Mouse (Mus musculus): ENCODE data around the gene Nsmce1. TPM values are rescaled to one million over a fixed set of nuclear protein-coding genes. Genes with fewer than 3 reads are reported as not detected.
A peak's percentile ranks its signal among the peaks of the same experiment; 100 is the strongest.

The Nsmce1 gene
- total and polyA plus RNA-seq, 2 experiments from 2014 or later = 27.8 to 88.6 TPM

GRCm38 (mm10) chr7:125482886-125483285 lies 8.5 kb downstream of the Nsmce1 start:
- no peak overlapping the region for H3K4me2 ChIP-seq (ENCODE audit: low read depth, low read length)
- WGBS = 39% methylated on average over 2 of the region's 2 CpGs
- no peak overlapping the region for H3K9ac ChIP-seq (replicated peaks; ENCODE audit: low read length)
- peaks cover 5% of the 10 kb centered on the region; the same call in 1 of the 2 replicates for H3K36me3 ChIP-seq (ENCODE audit: insufficient read depth, low read length)
- H3K9me3 ChIP-seq (ENCODE audit: low read length) = no peaks in the 10 kb centered on the region
- no peaks in the 10 kb centered on the region for H3K4me1 ChIP-seq (ENCODE audit: insufficient read depth, low read length)
- ATAC-seq = no peak
- TF ChIP-seq CTCF (IDR thresholded peaks at IDR 0.05; ENCODE audit: low read depth) = no peak
- H3K27me3 ChIP-seq (ENCODE audit: insufficient read depth, low read length) = no peaks in the 10 kb centered on the region
- no peak overlapping the region for H3K4me3 ChIP-seq (ENCODE audit: low read length)
- DNase-seq (ENCODE audit: low spot score) = no peak
- H3K27ac ChIP-seq = no peak overlapping the region

DNA sequence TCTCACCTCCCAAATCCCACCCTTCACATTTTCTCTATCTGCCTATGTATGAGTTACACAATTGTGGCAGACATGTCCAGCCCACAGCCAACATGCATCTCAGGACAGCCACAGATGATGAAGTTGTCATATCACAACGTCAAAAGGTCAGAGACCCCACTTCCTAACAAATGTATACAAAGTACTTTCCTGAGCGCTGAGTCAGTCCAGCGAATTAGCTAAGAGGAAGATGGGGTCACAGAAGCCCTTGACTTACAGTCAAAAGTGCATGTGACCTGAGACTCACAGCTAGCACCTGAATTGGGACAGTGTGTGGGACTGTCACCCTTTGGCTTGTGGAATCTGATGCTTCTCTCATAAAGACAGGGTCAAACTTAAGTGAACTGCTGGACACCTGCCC lies 9.1 kb downstream of the Nsmce1 start:
- Histone ChIP-seq H3K9ac (replicated peaks; ENCODE audit: low read length) (no peak overlapping the region), H3K4me1 (ENCODE audit: insufficient read depth, low read length) (no peaks in the 10 kb centered on the region), H3K9me3 (ENCODE audit: low read length) (no peaks in the 10 kb centered on the region), H3K4me3 (ENCODE audit: low read length) (no peak overlapping the region), H3K36me3 (ENCODE audit: insufficient read depth, low read length) (peaks cover 5% of the 10 kb centered on the region; the same call in 1 of the 2 replicates), H3K27me3 (ENCODE audit: insufficient read depth, low read length) (no peaks in the 10 kb centered on the region), H3K27ac (no peak overlapping the region), H3K4me2 (ENCODE audit: low read depth, low read length) (no peak overlapping the region)
- TF ChIP-seq CTCF (IDR thresholded peaks at IDR 0.05; ENCODE audit: low read depth) = no peak
- 83% methylated on average over 3 of the region's 3 CpGs for WGBS
- DNase-seq (ENCODE audit: low spot score) = no peak
- no peak for ATAC-seq

DNA sequence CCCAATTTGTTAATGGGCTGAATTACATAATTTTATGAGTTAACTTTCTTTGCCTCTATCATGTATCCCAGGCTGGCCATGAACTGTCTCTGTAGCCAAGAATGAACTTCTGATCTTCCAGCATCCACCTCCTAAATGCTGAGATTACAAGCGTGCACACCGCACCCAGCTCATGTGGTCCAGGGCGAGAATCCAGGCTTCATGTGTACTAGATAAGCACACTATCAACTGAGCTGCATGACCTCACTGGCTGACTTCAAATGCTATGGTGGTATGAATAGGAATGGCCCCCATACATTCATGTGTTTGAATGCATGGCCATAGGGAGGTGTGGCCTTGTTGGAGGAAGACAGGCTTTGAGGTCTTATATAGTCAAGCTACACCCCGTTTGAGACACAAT lies 10.9 kb downstream of the Nsmce1 start:
- no peak for ATAC-seq
- peaks cover 11% of the 10 kb centered on the region; the same call in 1 of the 2 replicates for H3K4me1 ChIP-seq (ENCODE audit: insufficient read depth, low read length)
- DNase-seq (ENCODE audit: low spot score) = no peak
- no peaks in the 10 kb centered on the region for H3K9me3 ChIP-seq (ENCODE audit: low read length)
- no peak overlapping the region for H3K27ac ChIP-seq
- no peak for TF ChIP-seq CTCF (IDR thresholded peaks at IDR 0.05; ENCODE audit: low read depth)
- H3K4me2 ChIP-seq (ENCODE audit: low read depth, low read length) = no peak overlapping the region
- no peak overlapping the region for H3K9ac ChIP-seq (replicated peaks; ENCODE audit: low read length)
- H3K27me3 ChIP-seq (ENCODE audit: insufficient read depth, low read length) = no peaks in the 10 kb centered on the region
- no peak overlapping the region for H3K4me3 ChIP-seq (ENCODE audit: low read length)
- peaks cover 5% of the 10 kb centered on the region; the same call in 1 of the 2 replicates for H3K36me3 ChIP-seq (ENCODE audit: insufficient read depth, low read length)
- 93% methylated on average over 4 of the region's 4 CpGs for WGBS

DNA sequence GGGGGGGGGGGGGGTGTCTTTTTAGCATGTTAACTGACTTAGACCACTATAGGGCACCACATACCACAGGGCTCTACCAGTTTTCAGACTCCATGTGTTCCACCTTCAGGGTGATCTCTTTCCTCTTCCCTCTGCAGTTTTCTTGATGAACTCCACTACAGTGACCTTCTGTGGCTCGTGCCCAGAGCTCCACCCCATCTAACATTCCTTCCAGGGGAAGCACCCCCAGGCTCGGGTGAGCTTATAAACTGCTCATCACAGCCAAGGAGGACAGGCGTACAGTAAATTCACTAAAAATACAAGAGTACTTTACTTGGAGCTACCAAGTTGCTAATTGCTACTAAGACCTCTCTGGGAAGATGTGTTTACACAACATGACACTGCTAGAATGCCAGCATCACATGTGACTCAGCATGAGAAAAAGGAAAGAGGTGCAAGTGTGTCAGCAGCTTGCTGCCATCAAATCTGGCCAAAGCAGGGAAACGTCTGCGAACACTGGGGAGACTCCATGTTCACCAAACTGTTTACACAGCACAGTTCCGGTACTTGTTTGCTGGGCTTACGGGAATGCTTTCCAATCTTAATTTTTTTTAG lies 12.9 kb downstream of the Nsmce1 start:
- Histone ChIP-seq H3K4me2 (ENCODE audit: low read depth, low read length) (no peak overlapping the region), H3K9ac (replicated peaks; ENCODE audit: low read length) (no peak overlapping the region), H3K9me3 (ENCODE audit: low read length) (no peaks in the 10 kb centered on the region), H3K27me3 (ENCODE audit: insufficient read depth, low read length) (no peaks in the 10 kb centered on the region), H3K36me3 (ENCODE audit: insufficient read depth, low read length) (peaks cover 5% of the 10 kb centered on the region; the same call in 1 of the 2 replicates), H3K4me1 (ENCODE audit: insufficient read depth, low read length) (peaks cover 14% of the 10 kb centered on the region; the same call in 1 of the 2 replicates), H3K27ac (no peak overlapping the region), H3K4me3 (ENCODE audit: low read length) (no peak overlapping the region)
- no peak for DNase-seq (ENCODE audit: low spot score)
- ATAC-seq = no peak
- WGBS = 84% methylated on average over 7 of the region's 7 CpGs
- TF ChIP-seq CTCF (IDR thresholded peaks at IDR 0.05; ENCODE audit: low read depth) = no peak

- Histone ChIP-seq H3K27ac (peak overlapping the region; percentile 59; the same call in 1 of the 2 replicates), H3K4me3 (ENCODE audit: low read length) (no peak overlapping the region), H3K9ac (replicated peaks; ENCODE audit: low read length) (no peak overlapping the region; the same call in 1 of the 2 replicates), H3K27me3 (ENCODE audit: insufficient read depth, low read length) (no peaks in the 10 kb centered on the region), H3K4me2 (ENCODE audit: low read depth, low read length) (no peak overlapping the region), H3K9me3 (ENCODE audit: low read length) (no peaks in the 10 kb centered on the region), H3K4me1 (ENCODE audit: insufficient read depth, low read length) (peaks cover 14% of the 10 kb centered on the region; the same call in 1 of the 2 replicates), H3K36me3 (ENCODE audit: insufficient read depth, low read length) (no peaks in the 10 kb centered on the region)
- 44% methylated on average over 11 of the region's 11 CpGs for WGBS
- DNase-seq (ENCODE audit: low spot score) = peak; percentile 56
- ATAC-seq = peak; percentile 79
- TF ChIP-seq CTCF (IDR thresholded peaks at IDR 0.05; ENCODE audit: low read depth) = peak; percentile 28
Observed at GRCm38 (mm10) chr7:125475601-125476251, 15.7 kb downstream of the Nsmce1 start.

- Histone ChIP-seq H3K9me3 (ENCODE audit: low read length) (no peaks in the 10 kb centered on the region), H3K4me1 (ENCODE audit: insufficient read depth, low read length) (peaks cover 14% of the 10 kb centered on the region; the same call in 1 of the 2 replicates), H3K4me2 (ENCODE audit: low read depth, low read length) (no peak overlapping the region), H3K27me3 (ENCODE audit: insufficient read depth, low read length) (no peaks in the 10 kb centered on the region), H3K36me3 (ENCODE audit: insufficient read depth, low read length) (no peaks in the 10 kb centered on the region), H3K4me3 (ENCODE audit: low read length) (no peak overlapping the region), H3K27ac (no peak overlapping the region), H3K9ac (replicated peaks; ENCODE audit: low read length) (no peak overlapping the region)
- WGBS = 92% methylated on average over 4 of the region's 4 CpGs
- ATAC-seq (no peak), DNase-seq (ENCODE audit: low spot score) (no peak)
- no peak for TF ChIP-seq CTCF (IDR thresholded peaks at IDR 0.05; ENCODE audit: low read depth)
Observed at GRCm38 (mm10) chr7:125474535-125474934, 16.9 kb downstream of the Nsmce1 start.
